Mouse (Mus musculus): ENCODE data around the gene Apod. TPM values are rescaled to one million over a fixed set of nuclear protein-coding genes. Genes with fewer than 3 reads are reported as not detected.
"Not testable (repeated sequence)": the region's sequence is repeated elsewhere in the genome, so short reads cannot be mapped to it uniquely, and the experiment has no call there.

Gene Apod
- polyA plus RNA-seq (2017; shearing (Covaris generic)), result not detected

- no peak for ATAC-seq
Observed at GRCm38 (mm10) chr16:31314497-31315233, at the start of gene Apod. Gene Apod, minus strand, starts transcription at chr16:31314808.

GRCm38 (mm10) chr16:31363685-31364436, 49.3 kb upstream of the Apod start:
- no peak for ATAC-seq

GRCm38 (mm10) chr16:31359542-31359941, 44.9 kb upstream of the Apod start:
- ATAC-seq, result no peak

- no peak for ATAC-seq
Observed at GRCm38 (mm10) chr16:31358991-31359390, 44.4 kb upstream of the Apod start.

- no peak for ATAC-seq
Observed at GRCm38 (mm10) chr16:31358576-31358975, 44.0 kb upstream of the Apod start.

- no peak for ATAC-seq
Observed at GRCm38 (mm10) chr16:31355882-31356281, 41.3 kb upstream of the Apod start.

- peak; percentile 81 for ATAC-seq
Observed at GRCm38 (mm10) chr16:31354341-31355329, 40.0 kb upstream of the Apod start.

- no peak for ATAC-seq
Observed at GRCm38 (mm10) chr16:31352996-31353395, 38.4 kb upstream of the Apod start.

GRCm38 (mm10) chr16:31347581-31347980, 33.0 kb upstream of the Apod start:
- no peak for ATAC-seq

- ATAC-seq, result no peak
Observed at GRCm38 (mm10) chr16:31342966-31343365, 28.4 kb upstream of the Apod start.

GRCm38 (mm10) chr16:31342556-31342955, 27.9 kb upstream of the Apod start:
- ATAC-seq, result no peak

- ATAC-seq, result no peak
Observed at GRCm38 (mm10) chr16:31339332-31339731, 24.7 kb upstream of the Apod start.

GRCm38 (mm10) chr16:31337956-31338355, 23.3 kb upstream of the Apod start:
- ATAC-seq, result no peak

- no peak for ATAC-seq
Observed at GRCm38 (mm10) chr16:31334796-31335195, 20.2 kb upstream of the Apod start.

- no peak for ATAC-seq
Observed at GRCm38 (mm10) chr16:31332586-31332985, 18.0 kb upstream of the Apod start.

GRCm38 (mm10) chr16:31330970-31331369, 16.4 kb upstream of the Apod start:
- ATAC-seq, result not testable (repeated sequence)

GRCm38 (mm10) chr16:31329668-31330067, 15.1 kb upstream of the Apod start:
- no peak for ATAC-seq

GRCm38 (mm10) chr16:31327891-31328290, 13.3 kb upstream of the Apod start:
- ATAC-seq, result no peak

- ATAC-seq, result no peak
Observed at GRCm38 (mm10) chr16:31327430-31327829, 12.8 kb upstream of the Apod start.

- no peak for ATAC-seq
Observed at GRCm38 (mm10) chr16:31326679-31327078, 12.1 kb upstream of the Apod start.

GRCm38 (mm10) chr16:31325966-31326365, 11.4 kb upstream of the Apod start:
- ATAC-seq, result no peak

GRCm38 (mm10) chr16:31325120-31325519, 10.5 kb upstream of the Apod start:
- no peak for ATAC-seq

GRCm38 (mm10) chr16:31321501-31321900, 6.9 kb upstream of the Apod start:
- no peak for ATAC-seq
